Mouse (Mus musculus) E14TG2a.4 (cell line): ENCODE measurements around the gene Gm32742.

Experiments used
- CTCF ChIP-seq: conservative IDR thresholded peaks from 2 replicates; pipeline ENCODE4 v1.5.1; 2014; ENCODE audit warnings: low read length
- NANOG ChIP-seq: IDR thresholded peaks from 2 replicates; pipeline ENCODE4 v1.6.1; 2014; ENCODE audit warnings: borderline replicate concordance, low read length, mixed read lengths
- POU5F1 ChIP-seq: IDR thresholded peaks from 2 replicates; pipeline ENCODE4 v1.6.1; 2014; ENCODE audit warnings: low read length, borderline replicate concordance

GRCm38 (mm10) chr9:51146496-51146895 is 18.8 kb downstream of the Gm32742 start:
- no peak for TF ChIP-seq CTCF
- no peak for TF ChIP-seq POU5F1
- TF ChIP-seq NANOG: no peak
